Mouse (Mus musculus) right cerebral cortex, adult 2 months (tissue): ENCODE measurements at regions not wholly inside any gene's neighbourhood (a gene's known extent, or its start where the extent isn't known, plus 50 kb on each side); places are given as distances from the start of the nearest gene placed in this dataset.
A peak's percentile ranks its signal among the peaks of the same experiment; 100 is the strongest.

ENCODE experiments used
- DNase-seq, 2 experiments: peaks; one replicate each; pipeline ENCODE4 v3.0.0; 2021 to 2022; ENCODE audit warnings: low spot score in 2 of 2

DNA sequence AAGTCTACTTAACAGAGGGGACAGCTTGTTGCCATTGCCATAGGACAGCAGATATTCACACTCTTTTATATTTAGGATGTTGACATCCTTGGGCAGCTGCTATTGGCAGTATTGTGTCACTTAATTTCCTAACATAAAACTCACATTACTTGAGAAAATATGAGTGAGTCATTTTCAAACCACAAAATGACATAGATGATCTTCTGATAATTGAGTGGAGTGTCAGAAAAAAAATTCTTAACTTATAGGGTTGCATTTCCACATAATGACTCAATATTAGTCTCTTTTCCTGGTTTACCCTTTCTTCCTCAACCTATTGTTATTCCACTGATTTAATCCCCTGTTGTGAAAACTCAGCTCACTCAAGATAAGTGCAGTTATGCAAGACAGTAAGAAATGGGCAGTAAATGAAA, 2629.5 kb upstream of the Gm7489 start:
- DNase-seq, result no peak

DNA sequence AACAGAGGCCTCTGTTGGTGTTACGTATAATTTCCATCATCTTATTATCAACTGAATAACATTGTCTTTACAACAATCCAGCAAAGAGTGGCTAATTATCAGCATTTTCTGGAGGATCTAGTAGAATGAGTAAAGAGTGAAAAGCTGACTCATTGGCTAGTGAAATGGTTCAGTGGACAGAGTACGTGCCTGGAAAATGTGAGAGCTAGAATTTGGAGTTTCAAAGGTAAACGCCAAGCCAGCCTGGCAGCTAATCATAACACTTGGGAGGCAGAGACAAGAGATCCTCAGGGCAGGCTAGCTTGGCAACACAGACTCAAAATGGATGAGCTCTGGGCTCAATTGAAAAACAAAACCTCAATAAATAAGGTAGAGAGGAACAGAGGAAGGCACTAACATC, 2628.0 kb upstream of the Gm7489 start:
- DNase-seq, result no peak

DNA sequence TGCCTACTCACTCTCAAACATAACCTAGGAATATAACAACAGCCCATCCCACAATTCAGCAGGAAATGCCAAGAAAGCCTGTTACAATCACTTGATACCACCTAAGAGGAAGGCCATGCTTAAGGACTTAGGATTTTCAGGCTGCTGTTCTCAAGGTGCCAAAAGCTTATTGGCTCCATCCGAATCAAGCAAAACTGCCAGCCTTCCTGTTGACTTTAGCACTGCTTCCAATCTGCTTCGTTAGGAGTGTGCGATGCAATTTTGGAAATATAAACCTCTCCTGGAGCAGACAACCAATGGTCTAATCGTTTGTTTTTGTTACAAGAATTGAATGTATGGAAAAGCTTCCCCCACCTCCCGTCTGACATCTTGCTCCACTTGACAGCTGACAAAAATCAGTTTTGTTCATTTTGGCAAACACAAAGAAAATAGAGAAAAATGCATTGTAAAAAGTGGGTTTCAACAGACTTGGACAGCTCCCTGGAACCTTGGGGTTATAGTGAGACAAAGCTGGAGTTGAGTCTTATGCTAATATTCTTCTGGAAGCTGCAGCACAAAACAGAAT, 2620.0 kb upstream of the Gm7489 start:
- no peak for DNase-seq

DNA sequence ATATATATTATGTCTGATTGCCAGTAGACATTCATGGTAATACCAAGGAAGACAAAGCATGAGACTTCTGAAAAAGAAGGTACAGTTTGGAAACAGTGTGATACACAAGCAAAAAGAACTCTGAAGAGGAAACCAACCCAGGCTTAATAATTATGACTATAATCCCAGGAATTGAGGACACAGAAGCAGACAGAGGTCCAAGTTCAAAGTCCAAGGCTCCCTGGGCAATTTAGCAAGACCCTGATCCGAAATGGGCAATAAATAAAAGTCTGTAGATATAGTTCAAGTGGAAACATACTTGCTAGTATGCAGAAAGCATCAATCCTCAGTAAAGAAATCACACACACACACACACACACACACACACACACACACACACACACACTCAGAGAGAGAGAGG, 2618.7 kb upstream of the Gm7489 start:
- no peak for DNase-seq

DNA sequence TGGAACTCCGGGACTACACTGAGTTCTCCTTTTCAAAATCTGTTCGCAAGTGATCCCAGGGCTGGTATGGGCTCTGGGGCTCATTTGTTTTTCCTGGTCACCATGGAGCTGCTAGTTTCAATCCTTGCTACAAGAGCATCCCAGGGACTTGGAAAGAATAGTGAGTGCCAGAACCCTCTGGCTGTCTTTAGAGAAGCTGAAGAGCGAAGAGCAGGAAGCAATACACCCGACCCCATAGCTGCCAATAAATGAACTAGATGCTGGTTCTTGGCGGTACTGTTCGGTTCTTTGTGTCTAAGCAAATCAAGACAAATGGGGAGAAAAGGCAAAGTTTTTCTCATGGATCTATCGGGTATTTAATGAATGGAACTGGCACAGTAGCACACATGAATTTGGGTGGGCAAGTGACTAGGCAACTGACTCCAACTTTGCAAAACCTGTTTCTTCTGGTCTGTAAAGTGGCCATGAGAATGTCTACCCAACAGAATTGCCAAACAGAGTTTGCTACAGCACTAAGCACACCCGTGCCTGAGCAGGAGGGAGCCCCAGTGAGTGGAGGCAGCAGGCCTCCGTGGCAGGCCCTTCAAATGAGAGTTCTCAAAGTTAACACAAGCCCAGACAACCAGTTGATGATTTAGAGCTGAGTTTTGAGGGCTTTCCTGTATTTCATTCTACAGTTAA, 2612.9 kb upstream of the Gm7489 start:
- no peak for DNase-seq

DNA sequence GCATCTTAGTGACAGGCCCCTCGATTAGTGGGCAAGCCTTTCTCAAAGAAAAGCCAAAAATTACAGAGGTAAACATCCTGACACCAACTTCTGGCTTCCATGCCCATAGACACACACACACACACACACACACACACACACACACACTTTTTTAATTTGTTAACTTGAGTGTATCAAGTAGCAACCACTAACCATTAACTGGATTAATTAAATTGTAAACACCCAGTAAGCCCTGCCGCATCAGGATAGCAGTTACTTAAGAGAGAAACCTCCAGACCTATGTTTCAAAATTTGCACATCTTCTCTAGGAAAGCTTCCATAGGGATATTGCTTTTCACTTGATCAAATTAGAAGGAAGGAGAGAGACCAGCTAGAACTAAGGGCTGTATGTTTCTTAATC, 2599.4 kb upstream of the Gm7489 start:
- DNase-seq, result no peak

DNA sequence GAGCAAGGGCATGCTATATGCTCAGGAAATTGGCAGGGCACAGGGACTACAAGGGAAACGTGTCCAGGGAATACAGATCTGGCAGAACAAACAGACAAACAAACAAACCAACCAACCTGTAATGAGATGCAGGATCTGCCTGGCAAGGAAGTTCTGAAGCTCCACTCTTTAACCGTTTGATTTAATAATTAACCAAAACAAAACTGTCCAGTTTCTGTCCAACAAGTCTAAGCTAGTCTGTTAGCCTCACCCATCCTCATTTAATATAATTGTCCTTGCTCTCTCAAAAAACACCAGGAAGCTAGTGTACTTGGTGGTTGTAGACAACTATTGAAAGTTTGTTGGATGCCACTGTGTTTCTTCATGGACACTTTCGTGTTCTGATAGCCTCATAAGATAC, 2598.4 kb upstream of the Gm7489 start:
- DNase-seq, result no peak

DNA sequence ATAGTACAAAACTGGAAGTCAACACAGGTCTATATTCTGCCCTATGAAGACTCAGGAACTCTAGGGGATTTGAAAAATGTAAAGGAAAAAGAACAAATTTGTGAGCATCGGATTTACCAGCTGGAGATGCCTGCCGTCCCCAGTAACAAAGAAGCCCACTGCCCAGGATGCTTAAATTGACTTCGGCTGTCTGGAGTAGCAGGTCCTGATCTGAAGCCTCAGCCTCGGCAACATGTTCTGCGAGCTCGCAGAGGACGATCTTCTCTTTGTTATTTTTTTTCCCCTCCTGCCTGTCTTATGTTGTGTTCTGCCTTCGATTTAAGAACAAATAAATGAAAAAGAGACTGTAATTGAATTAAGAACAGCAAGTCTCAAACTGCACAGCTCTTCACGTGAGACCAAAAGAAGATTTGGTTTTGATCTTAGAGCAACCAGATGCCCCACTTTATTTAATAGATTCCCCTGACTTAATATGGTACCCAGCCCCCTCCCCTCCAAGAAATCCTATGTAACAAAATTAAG, 2595.7 kb upstream of the Gm7489 start:
- no peak for DNase-seq

DNA sequence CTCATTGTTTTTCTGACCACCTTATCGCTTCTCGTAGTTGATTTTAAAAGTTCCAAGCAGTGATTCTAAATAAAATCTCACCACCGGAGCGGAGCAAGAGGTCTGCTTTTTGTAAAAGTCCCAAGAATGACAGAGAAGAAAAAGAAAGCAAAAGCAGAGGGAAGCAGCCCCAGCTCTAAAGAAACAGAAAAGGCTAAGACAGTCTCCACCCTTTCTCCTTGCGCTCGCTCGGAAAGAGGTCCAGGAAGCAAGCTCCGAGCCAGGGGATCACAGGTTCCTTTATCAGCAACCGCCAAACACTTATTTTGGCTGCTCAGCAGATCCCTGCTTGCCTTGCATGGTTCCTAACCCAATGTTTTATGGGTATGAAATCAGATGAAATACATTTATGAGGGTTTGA, 2594.8 kb upstream of the Gm7489 start:
- no peak for DNase-seq

DNA sequence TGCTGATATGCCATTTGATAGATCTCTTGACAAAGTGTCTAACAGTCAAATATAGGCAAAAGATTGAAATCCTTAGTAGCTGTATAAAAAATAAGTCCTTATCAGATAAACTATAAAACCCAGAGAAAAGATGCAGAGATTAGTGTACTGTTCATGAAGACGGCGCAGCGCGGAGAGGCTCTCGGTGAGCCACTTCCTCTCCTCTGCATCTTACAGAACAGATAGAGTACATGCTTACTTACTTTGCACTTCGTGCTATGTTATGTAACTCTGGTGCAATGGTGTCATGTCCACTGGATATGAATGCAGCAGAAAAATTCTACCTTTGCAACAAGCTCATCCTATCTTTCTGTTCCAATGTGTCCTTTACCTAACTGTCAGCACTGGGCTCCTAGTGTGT, 2593.5 kb upstream of the Gm7489 start:
- no peak for DNase-seq

DNA sequence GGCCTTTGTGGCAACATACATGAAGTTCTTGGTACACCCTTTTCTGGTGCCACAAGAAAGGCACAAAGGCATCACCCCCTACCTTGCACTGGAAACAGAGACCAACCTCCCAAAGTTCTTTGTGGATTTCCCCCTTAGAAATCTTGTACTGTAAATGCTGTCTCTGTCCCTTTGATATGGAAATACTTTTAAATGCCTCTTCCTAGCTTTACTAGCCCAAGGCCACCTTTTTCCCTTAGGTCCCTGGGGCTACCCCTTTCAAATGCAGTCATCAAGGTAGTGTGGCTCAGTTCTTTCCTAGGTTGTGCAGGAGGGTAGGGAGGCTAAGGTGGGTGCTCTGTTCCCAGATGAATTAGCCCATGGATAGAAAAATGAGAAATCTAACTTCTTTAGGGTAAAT, 2587.9 kb upstream of the Gm7489 start:
- no peak for DNase-seq

DNA sequence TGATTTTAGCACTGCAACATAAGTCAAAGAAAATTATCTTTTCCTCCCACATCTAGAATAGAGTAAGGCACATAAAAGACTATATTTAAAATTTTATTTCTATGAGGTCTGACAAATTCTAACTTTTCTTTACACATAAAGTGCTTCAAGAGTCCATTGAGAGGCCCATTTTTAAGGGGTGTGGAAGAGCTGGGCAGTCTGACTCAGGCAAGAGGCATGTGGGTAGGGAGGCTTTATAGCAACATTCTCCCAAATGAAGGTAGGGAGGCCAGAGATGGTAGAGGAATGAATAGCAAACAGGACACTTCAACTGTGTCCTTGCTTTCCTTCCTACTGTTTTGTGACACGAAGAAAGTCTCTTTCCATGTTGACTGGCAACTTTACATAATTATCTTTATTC, 2566.6 kb upstream of the Gm7489 start:
- DNase-seq, result no peak

DNA sequence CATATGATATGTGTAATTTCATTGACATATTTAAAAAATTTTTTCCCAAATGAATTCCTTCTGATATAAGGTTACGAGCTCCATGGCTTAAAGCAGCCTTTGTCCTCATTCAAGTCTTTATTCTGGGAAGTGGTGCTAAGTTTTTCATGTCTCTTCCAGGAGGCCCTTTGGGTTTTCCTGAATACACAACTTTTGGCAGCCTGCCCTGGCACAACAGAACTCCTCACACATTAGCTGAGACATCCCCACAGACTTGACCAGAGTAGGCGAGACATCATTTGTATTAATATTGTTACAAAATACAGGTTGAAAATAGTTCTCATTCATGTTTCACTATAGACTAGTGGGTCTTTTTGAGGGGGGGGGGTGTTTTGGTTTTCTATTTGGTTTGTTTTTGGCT, 2565.9 kb upstream of the Gm7489 start:
- DNase-seq, result no peak

DNA sequence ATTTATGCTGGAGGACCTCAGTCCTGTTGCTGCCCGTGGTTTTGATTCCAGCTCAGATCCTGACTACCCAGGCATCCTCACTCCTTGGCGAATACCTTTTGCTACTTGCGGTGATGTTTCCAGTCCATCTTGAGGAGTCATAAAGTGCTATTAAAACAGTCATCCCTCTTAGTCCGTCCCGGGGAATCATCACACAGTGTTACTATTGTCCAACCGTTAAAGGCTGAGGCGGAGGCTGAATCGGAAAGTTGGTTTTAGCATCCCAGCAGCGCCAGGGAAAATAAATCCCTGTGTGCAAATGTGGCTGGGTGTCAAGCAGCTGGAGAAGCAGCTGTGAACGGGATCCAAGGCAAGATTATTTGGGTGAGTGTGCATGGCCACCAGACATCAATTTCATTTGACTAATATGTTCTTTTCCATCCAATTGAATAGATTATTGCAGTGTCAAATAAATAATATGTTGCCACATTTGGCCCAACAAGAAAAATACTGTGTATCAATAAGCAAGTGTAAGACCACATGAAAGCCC, 2564.3 kb upstream of the Gm7489 start:
- no peak for DNase-seq

DNA sequence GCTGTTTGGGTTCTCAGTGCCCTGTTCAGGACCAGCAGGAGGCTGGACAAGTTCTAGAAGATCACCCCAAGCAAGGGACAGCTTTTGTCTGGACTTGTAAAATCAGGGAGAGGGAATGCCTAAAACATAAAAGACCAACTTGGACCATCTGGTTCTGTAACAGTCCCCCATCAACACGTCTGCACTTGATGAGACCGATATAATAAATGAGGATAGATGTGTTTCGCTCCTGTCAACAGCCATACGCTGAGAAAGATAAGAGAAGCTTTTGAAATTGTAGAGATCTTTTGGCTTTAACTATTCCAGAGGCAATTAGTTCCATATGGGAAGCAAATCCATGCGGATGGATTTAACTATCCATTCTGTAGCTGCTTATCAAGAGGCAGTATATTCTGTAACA, 2561.4 kb upstream of the Gm7489 start:
- DNase-seq, result no peak

DNA sequence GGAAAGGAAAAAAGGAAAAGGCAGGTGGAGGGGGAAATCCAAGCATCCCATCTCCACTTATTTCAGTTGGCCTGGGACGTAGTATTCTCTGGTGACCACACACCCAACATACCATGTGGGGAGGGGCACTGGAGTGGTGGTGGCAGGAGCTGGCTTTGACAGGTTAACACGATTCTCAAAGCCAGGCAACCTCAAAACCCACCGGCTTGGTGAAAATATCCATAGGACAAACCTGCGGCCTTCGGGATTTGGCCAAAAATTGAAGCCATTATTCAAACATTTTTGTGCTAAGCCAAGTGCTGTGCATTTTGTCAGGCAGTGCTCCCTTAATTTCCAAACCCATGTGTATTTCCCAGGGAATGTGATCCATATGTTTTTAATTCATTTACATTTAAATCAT, 2560.5 kb upstream of the Gm7489 start:
- DNase-seq, result no peak

DNA sequence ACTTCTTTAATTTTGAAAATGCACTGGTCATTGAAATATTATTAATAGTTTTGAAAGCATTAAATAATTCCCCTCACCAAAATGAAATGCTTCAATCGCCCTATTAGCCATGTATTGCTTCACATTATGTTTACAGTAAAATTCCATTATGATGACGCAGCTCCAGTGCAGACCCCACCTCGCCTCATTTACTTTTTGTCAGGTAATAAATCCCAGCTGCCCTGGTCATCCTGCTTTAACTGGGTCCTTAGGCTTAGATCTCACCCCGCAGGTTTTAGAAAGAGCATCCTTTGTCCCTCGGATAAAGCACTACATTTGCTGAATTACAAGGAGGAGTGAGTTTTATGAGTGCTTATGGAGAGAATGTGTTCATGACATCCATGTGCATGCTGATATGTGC, 2557.0 kb upstream of the Gm7489 start:
- DNase-seq, result no peak

DNA sequence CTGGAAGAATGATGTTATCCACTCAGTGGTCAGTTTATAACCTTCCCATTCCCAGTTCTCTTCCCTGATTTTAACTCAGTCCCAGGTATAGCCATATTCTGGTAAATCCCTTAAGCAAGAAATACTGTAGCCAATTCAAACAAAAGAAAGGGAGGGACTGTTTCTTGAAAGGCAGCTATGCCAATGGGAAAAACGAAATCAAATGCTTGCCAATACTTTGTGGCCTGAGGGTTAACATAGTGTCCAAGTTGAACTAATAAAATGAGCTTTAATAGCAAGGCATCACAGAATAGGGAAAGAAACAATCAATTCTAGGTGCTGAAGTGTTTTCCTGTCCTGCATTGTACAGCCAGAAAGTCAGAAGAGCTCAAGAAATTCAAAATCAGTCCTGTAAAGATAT, 2548.3 kb upstream of the Gm7489 start:
- no peak for DNase-seq

DNA sequence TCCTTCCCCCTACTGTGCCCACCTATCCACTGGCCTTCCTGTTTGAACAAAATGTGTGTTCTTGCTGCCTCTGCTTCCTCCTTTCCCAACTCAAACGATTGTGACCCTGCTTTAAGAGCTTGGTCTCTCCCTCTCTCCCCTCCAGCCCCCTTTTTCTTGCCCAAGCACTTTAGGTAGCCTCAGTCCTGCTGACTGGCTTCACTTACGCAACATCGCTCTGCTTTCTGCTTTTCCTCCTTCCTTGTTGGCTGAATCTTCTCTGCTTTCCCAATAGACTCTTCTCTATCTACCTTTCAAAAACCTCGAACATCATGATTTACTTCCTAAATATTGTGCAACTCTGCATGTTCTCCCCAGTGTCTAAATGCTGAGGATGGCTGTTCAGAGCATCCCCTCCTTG, 2538.4 kb upstream of the Gm7489 start:
- no peak for DNase-seq

DNA sequence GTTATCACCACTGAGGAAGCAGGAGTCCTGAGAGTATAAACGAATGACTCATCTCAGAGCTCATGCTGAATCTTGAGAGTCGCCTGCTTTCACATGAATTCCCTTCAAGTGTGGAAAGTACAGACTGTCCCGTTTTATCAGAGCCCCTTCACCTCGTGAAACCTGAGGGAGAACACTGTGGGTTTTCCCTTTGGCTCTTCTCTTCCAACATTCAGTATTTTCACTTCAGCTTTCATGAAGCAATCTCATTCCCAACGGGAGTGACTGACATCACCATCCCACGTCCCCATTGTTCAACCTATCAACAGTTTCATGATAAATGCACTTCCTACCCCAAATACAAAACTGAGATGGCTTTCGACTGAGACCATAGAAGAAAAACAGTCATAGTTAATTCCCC, 2521.3 kb upstream of the Gm7489 start:
- no peak for DNase-seq

DNA sequence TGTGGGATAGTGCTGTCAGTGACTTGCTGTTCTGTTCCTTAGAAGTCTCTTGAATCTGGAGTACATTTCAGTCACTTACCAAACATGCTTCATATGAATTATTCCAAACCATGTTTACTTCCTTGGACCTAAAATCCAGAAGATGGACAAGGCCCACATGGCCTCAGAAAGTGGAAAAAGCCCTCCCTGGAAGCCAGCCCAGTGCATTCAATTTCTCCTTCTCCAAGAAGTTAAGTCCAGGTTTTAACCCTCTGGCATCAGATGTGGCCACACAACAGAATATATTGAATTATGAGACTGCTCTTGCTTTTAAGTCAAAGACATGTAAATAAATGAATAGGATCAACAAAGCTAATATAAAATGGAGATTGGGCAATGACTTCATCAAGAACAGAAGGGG, 2513.5 kb upstream of the Gm7489 start:
- DNase-seq, result no peak

DNA sequence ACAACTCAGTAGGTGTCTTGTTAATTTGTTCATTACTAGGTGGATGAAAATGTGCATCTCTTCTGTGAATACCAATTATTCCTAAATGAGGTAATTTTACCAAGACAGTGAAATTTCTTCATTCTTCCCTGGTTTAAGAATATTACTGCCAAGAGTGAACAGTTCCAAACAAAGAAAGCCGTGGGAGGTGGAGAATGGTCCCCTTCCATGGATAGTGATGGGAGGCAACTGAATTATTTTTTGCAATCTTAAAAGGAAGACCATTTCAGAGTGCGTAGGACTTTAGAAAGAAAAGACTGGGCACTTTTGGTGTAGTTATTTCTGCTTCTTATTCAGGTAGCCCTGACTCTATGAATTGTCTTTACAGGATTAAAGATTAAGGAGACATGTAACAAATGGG, 2494.3 kb upstream of the Gm7489 start:
- peak in 1 of 2 experiments; percentile 17 for DNase-seq

DNA sequence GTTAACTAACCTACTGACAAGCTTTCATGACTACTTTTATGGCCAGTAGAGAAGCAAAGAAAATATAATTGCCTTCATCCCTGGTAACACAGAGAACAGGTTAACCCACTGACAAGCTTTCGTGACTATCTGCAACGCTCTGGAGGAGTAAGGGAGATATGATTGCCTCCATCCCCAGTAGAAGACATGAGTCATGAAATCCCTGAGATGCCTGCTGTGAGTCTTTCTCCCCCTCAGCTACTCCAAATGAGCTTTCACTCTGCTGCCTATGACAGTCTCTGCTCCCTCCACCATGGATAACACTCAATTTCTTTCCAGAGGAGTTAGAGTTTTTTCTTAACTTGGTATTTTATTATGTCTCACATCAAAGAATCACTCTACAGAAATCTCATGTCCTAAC, 2493.4 kb upstream of the Gm7489 start:
- DNase-seq, result no peak
